Mouse (Mus musculus) limb, embryonic 11.5 days (tissue): ENCODE results near the gene Zfp609. TPM values are rescaled to one million over a fixed set of nuclear protein-coding genes. Genes with fewer than 3 reads are reported as not detected.

Source experiments
- ATAC-seq: fragments of 200-750 bp; cut with Nextera tagmentation; 2 replicates; pipeline ENCODE4 v1.8.0; 2017; ENCODE audit warnings: low read depth; ENCODE audit not compliant: insufficient number of reproducible peaks, low FRiP score, low TSS enrichment
- DNase-seq: peaks from one replicate; pipeline ENCODE4 v3.0.0-alpha.2; 2015; ENCODE audit warnings: low spot score
- H3K27ac ChIP-seq: fragments of 300-500 bp; sonication (generic); replicated peaks from 2 replicates; pipeline ENCODE4 v1.5.1; 2014; ENCODE audit warnings: low read depth, mild to moderate bottlenecking, low read length
- H3K27me3 ChIP-seq: fragments of 300-500 bp; sonication (generic); 2 replicates; pipeline ENCODE4 v1.6.1; 2014; ENCODE audit warnings: mild to moderate bottlenecking, low read length, mixed read lengths; ENCODE audit not compliant: control insufficient read depth, insufficient read depth
- H3K36me3 ChIP-seq: fragments of 300-500 bp; sonication (generic); 2 replicates; pipeline ENCODE4 v1.6.1; 2014; ENCODE audit warnings: mild to moderate bottlenecking, low read length, moderate library complexity, mixed read lengths; ENCODE audit not compliant: control insufficient read depth, insufficient read depth
- H3K4me1 ChIP-seq: fragments of 300-500 bp; sonication (generic); 2 replicates; pipeline ENCODE4 v1.6.1; 2014; ENCODE audit warnings: low read length, mixed read lengths; ENCODE audit not compliant: control insufficient read depth, insufficient read depth
- H3K4me2 ChIP-seq: fragments of 300-500 bp; sonication (generic); 2 replicates; pipeline ENCODE4 v1.6.1; 2014; ENCODE audit warnings: low read depth, mild to moderate bottlenecking, moderate library complexity; ENCODE audit not compliant: severe bottlenecking
- H3K4me3 ChIP-seq: fragments of 300-500 bp; sonication (generic); 2 replicates; pipeline ENCODE4 v1.5.1; 2014; ENCODE audit warnings: low read depth, low read length
- H3K9ac ChIP-seq: fragments of 300-500 bp; sonication (generic); 2 replicates; pipeline ENCODE4 v1.6.1; 2014; ENCODE audit warnings: mild to moderate bottlenecking, low read length
- H3K9me3 ChIP-seq: fragments of 300-500 bp; sonication (generic); 2 replicates; pipeline ENCODE4 v1.6.1; 2016; ENCODE audit warnings: low read length; ENCODE audit not compliant: control insufficient read depth
- WGBS: fragments of 180-500 bp; shearing (Covaris S2); extraction: QIAGEN DNeasy Blood & Tissue Kit; methylation state at CpG from one replicate; pipeline ENCODE4 v1.1.7; 2014; 5-methylcytosine and 5-hydroxymethylcytosine counted together
- polyA plus RNA-seq: library from polyadenylated mRNA; unstranded; fragments of >200 nt; fragmentation: Nextera tagmentation; extraction: Ambion mirVana; gene quantifications from 2 replicates; pipeline ENCODE4 v1.2.1, GENCODE M21; 2014

The Zfp609 gene
- polyA plus RNA-seq, 1 experiment from 2014 or later, result 7.3 TPM

- H3K27me3 ChIP-seq, result no peaks in the 10 kb centered on the region
- ATAC-seq, result peak; percentile 48
- WGBS, result under 1% methylated on average over 31 of the region's 31 CpGs
- peak overlapping the region; percentile 97 for H3K9ac ChIP-seq
- H3K4me2 ChIP-seq, result peak overlapping the region; percentile 57
- H3K4me1 ChIP-seq, result peaks cover 9% of the 10 kb centered on the region; the same call in 1 of the 2 replicates
- H3K36me3 ChIP-seq, result no peaks in the 10 kb centered on the region
- peak overlapping the region; percentile 77 for H3K4me3 ChIP-seq
- H3K9me3 ChIP-seq, result no peaks in the 10 kb centered on the region
- DNase-seq, result peak; percentile 70
- peak overlapping the region; percentile 98 for H3K27ac ChIP-seq
Observed at GRCm38 (mm10) chr9:65826588-65827343, 598 bp downstream of the Zfp609 start.

- Histone ChIP-seq H3K4me2 (peak overlapping the region; percentile 57), H3K27me3 (no peaks in the 10 kb centered on the region), H3K4me3 (peak overlapping the region; percentile 77), H3K9me3 (no peaks in the 10 kb centered on the region), H3K4me1 (peaks cover 9% of the 10 kb centered on the region; the same call in 1 of the 2 replicates), H3K36me3 (no peaks in the 10 kb centered on the region), H3K27ac (peak overlapping the region; percentile 98), H3K9ac (peak overlapping the region; percentile 97)
- ATAC-seq, result no peak
- DNase-seq, result peak; percentile 45
- 4% methylated on average over 4 of the region's 4 CpGs for WGBS
Observed at GRCm38 (mm10) chr9:65826226-65826587, 1.2 kb downstream of the Zfp609 start.

GRCm38 (mm10) chr9:65823716-65824462, 3.5 kb downstream of the Zfp609 start:
- no peak overlapping the region for H3K9ac ChIP-seq
- no peaks in the 10 kb centered on the region for H3K36me3 ChIP-seq
- DNase-seq, result no peak
- no peak overlapping the region for H3K27ac ChIP-seq
- no peaks in the 10 kb centered on the region for H3K27me3 ChIP-seq
- no peak overlapping the region for H3K4me2 ChIP-seq
- no peak overlapping the region for H3K4me3 ChIP-seq
- ATAC-seq, result no peak
- peaks cover 9% of the 10 kb centered on the region; the same call in 1 of the 2 replicates for H3K4me1 ChIP-seq
- WGBS, result 83% methylated on average over 10 of the region's 10 CpGs
- H3K9me3 ChIP-seq, result no peaks in the 10 kb centered on the region

GRCm38 (mm10) chr9:65822011-65822410, 5.4 kb downstream of the Zfp609 start:
- Histone ChIP-seq H3K9ac (no peak overlapping the region), H3K27me3 (no peaks in the 10 kb centered on the region), H3K9me3 (no peaks in the 10 kb centered on the region), H3K36me3 (no peaks in the 10 kb centered on the region), H3K4me1 (peaks cover 9% of the 10 kb centered on the region; the same call in 1 of the 2 replicates), H3K4me2 (no peak overlapping the region), H3K4me3 (no peak overlapping the region), H3K27ac (no peak overlapping the region)
- 92% methylated on average over 4 of the region's 4 CpGs for WGBS
- DNase-seq (no peak), ATAC-seq (no peak)

- ATAC-seq (no peak), DNase-seq (no peak)
- Histone ChIP-seq H3K36me3 (no peaks in the 10 kb centered on the region), H3K27ac (no peak overlapping the region), H3K4me1 (0 out of 2 replicates have a peak, but pooled peaks cover 6% of the 10 kb centered on the region), H3K4me3 (no peak overlapping the region), H3K9me3 (no peaks in the 10 kb centered on the region), H3K27me3 (no peaks in the 10 kb centered on the region), H3K4me2 (no peak overlapping the region), H3K9ac (no peak overlapping the region)
- 66% methylated on average over 2 of the region's 2 CpGs for WGBS
Observed at GRCm38 (mm10) chr9:65820301-65820700, 7.1 kb downstream of the Zfp609 start.

GRCm38 (mm10) chr9:65818402-65818801, 9.0 kb downstream of the Zfp609 start:
- 0 out of 2 replicates have a peak, but pooled peaks cover 1% of the 10 kb centered on the region for H3K4me1 ChIP-seq
- whole genome bisulfite sequencing, result 93% methylated on average over 2 of the region's 2 CpGs
- H3K36me3 ChIP-seq, result no peaks in the 10 kb centered on the region
- no peak for ATAC-seq
- H3K4me2 ChIP-seq, result no peak overlapping the region
- no peak overlapping the region for H3K9ac ChIP-seq
- H3K27ac ChIP-seq, result no peak overlapping the region
- no peak overlapping the region for H3K4me3 ChIP-seq
- H3K27me3 ChIP-seq, result no peaks in the 10 kb centered on the region
- no peak for DNase-seq
- no peaks in the 10 kb centered on the region for H3K9me3 ChIP-seq

- H3K36me3 ChIP-seq, result no peaks in the 10 kb centered on the region
- no peak overlapping the region for H3K4me2 ChIP-seq
- no peak overlapping the region for H3K4me3 ChIP-seq
- no peaks in the 10 kb centered on the region for H3K9me3 ChIP-seq
- ATAC-seq, result no peak
- no peak overlapping the region for H3K9ac ChIP-seq
- H3K27ac ChIP-seq, result no peak overlapping the region
- DNase-seq, result no peak
- H3K27me3 ChIP-seq, result no peaks in the 10 kb centered on the region
- 80% methylated on average over 2 of the region's 2 CpGs for WGBS
- H3K4me1 ChIP-seq, result no peaks in the 10 kb centered on the region
Observed at GRCm38 (mm10) chr9:65812841-65813240, 14.5 kb downstream of the Zfp609 start.

GRCm38 (mm10) chr9:65811784-65812183, 15.6 kb downstream of the Zfp609 start:
- no peak for DNase-seq

More at GRCm38 (mm10) chr9:65811784-65812183, 15.6 kb downstream of the Zfp609 start:
- Histone ChIP-seq H3K27me3 (no peaks in the 10 kb centered on the region), H3K4me1 (no peaks in the 10 kb centered on the region), H3K27ac (no peak overlapping the region), H3K4me3 (no peak overlapping the region), H3K36me3 (no peaks in the 10 kb centered on the region), H3K9me3 (no peaks in the 10 kb centered on the region), H3K4me2 (no peak overlapping the region), H3K9ac (no peak overlapping the region)
- WGBS, result 90% methylated on average over 1 of the region's 1 CpGs
- ATAC-seq, result no peak
